Mouse (Mus musculus): Measurements from ENCODE around the gene Cntnap5a. TPM values are rescaled to one million over a fixed set of nuclear protein-coding genes. Genes with fewer than 3 reads are reported as not detected.

Gene Cntnap5a
- polyA plus RNA-seq, 1 experiment from 2014 or later: 4.5 TPM

GRCm38 (mm10) chr1:116488780-116489569 lies 804.4 kb downstream of the Cntnap5a start:
- Histone ChIP-seq H3K9ac (ENCODE audit: low read depth, low read length) (no peak overlapping the region), H3K27ac (ENCODE audit: low read depth, low read length) (no peak overlapping the region), H3K4me1 (ENCODE audit: control insufficient read depth, insufficient read depth, low read depth, low read length) (no peaks in the 10 kb centered on the region), H3K4me3 (ENCODE audit: low read length) (no peak overlapping the region), H3K9me3 (ENCODE audit: control insufficient read depth, low read length) (no peaks in the 10 kb centered on the region), H3K36me3 (ENCODE audit: control insufficient read depth, insufficient read depth, low read length) (no peaks in the 10 kb centered on the region), H3K27me3 (replicated peaks; ENCODE audit: control insufficient read depth, insufficient read depth, low read length) (no peaks in the 10 kb centered on the region), H3K4me2 (ENCODE audit: low read length) (no peak overlapping the region)
- no peak; the same call in 1 of the 2 replicates for ATAC-seq
- WGBS: 43% methylated on average over 1 of the region's 1 CpGs

GRCm38 (mm10) chr1:116577969-116578666 lies 893.6 kb downstream of the Cntnap5a start:
- H3K9me3 ChIP-seq (ENCODE audit: control insufficient read depth, low read length): no peaks in the 10 kb centered on the region
- H3K27me3 ChIP-seq (replicated peaks; ENCODE audit: control insufficient read depth, insufficient read depth, low read length): no peaks in the 10 kb centered on the region
- H3K4me1 ChIP-seq (ENCODE audit: control insufficient read depth, insufficient read depth, low read depth, low read length): no peaks in the 10 kb centered on the region
- no peak overlapping the region for H3K27ac ChIP-seq (ENCODE audit: low read depth, low read length)
- H3K4me3 ChIP-seq (ENCODE audit: low read length): no peak overlapping the region
- ATAC-seq: peak; percentile 37; the same call in 1 of the 2 replicates
- 87% methylated on average over 4 of the region's 4 CpGs for WGBS
- H3K4me2 ChIP-seq (ENCODE audit: low read length): no peak overlapping the region
- no peak overlapping the region for H3K9ac ChIP-seq (ENCODE audit: low read depth, low read length)
- no peaks in the 10 kb centered on the region for H3K36me3 ChIP-seq (ENCODE audit: control insufficient read depth, insufficient read depth, low read length)

GRCm38 (mm10) chr1:116616272-116616671 lies 931.7 kb downstream of the Cntnap5a start:
- Histone ChIP-seq H3K4me3 (ENCODE audit: low read length) (no peak overlapping the region), H3K9me3 (ENCODE audit: control insufficient read depth, low read length) (no peaks in the 10 kb centered on the region), H3K36me3 (ENCODE audit: control insufficient read depth, insufficient read depth, low read length) (no peaks in the 10 kb centered on the region), H3K4me2 (ENCODE audit: low read length) (no peak overlapping the region), H3K27ac (ENCODE audit: low read depth, low read length) (no peak overlapping the region), H3K27me3 (replicated peaks; ENCODE audit: control insufficient read depth, insufficient read depth, low read length) (no peaks in the 10 kb centered on the region), H3K4me1 (ENCODE audit: control insufficient read depth, insufficient read depth, low read depth, low read length) (no peaks in the 10 kb centered on the region), H3K9ac (ENCODE audit: low read depth, low read length) (no peak overlapping the region)
- ATAC-seq: no peak

Small RNA genes within 50 kb of the gene (microRNA-seq; reads per million reads assigned to microRNA genes)
- not detected for gene Gm23393
